Mouse (Mus musculus) embryonic fibroblast, embryonic 13.5 days (primary cell): ENCODE measurements around the gene Syn3.

Experiments
- CTCF ChIP-seq: IDR thresholded peaks from 2 replicates; pipeline ENCODE4 v1.5.1; 2011; ENCODE audit warnings: mild to moderate bottlenecking, control low read depth, low read length, moderate library complexity, borderline replicate concordance; ENCODE audit not compliant: insufficient read depth
- POLR2A ChIP-seq: IDR thresholded peaks from 2 replicates; pipeline ENCODE4 v1.6.1; 2011; ENCODE audit warnings: low read depth, mild to moderate bottlenecking, control low read depth, low read length, moderate library complexity

- TF ChIP-seq CTCF (no peak), POLR2A (no peak)
Measured at GRCm38 (mm10) chr10:86427956-86428355, 70.7 kb downstream of the Syn3 start.
